Mouse (Mus musculus) CD4-positive, CD25-positive, alpha-beta regulatory T cell, adult 4 months (primary cell): ENCODE results near the gene Tmem91. TPM values are rescaled to one million over a fixed set of nuclear protein-coding genes. Genes with fewer than 3 reads are reported as not detected.

Experiments
- ATAC-seq: one replicate; pipeline ENCODE4 v1.8.0; 2017
- polyA plus RNA-seq, 2 experiments: library from polyadenylated mRNA; unstranded; fragments of 100-300 nt; shearing (Covaris generic); gene quantifications; one replicate each; pipeline ENCODE4 v1.2.1; 2017

Gene Tmem91
- polyA plus RNA-seq, 2 experiments from 2014 or later = 15.2 to 31.5 TPM

- no peak for ATAC-seq
These were observed 49.2 kb downstream of the Tmem91 start for GRCm38 (mm10) chr7:25625594-25626250.

DNA sequence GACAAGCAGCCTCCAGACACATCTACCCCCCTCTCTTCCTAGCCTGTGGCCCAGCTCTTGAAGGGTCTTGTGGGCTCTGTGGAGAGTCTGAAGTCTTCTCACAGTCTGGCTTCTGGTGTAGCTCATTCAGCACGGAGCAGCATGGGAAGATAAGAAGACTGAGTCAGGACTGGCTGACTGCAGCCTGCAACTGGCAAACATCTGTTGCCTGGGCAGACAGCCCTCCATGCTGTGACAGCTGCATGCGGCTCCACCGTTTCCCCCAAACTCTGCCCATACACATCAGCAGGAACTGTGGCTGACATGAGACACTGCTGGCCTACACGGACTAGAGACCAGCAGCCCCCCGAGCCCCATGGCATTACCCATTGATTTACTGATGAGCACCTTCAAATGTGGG lies 50.1 kb downstream of the Tmem91 start:
- ATAC-seq = no peak

DNA sequence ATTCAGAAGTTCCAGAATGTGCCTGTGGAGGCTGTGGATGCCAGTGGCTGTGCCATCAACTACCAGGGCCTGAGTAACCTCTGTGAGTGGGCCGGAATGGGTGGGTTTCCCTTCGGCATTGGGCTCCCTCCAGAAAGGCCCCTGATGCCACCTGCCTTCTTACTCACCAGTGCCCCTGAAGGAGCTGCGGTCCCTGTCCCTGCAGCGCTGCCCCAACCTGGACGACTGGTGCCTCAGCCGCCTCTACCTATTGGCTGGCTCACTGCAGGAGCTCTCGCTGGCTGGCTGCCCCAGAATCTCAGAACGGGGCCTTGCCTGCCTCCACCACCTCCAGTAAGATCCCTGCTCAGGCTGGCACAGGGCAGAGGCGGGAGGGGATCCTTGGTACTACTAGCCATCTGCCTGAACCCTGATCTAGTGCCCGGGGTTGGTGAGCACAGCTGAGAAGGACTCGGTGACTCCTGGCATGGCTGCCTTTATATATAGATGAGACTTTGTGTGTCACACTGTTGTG lies 51.1 kb downstream of the Tmem91 start:
- ATAC-seq = no peak

- no peak for ATAC-seq
These were observed 54.2 kb downstream of the Tmem91 start for GRCm38 (mm10) chr7:25620751-25621150.

DNA sequence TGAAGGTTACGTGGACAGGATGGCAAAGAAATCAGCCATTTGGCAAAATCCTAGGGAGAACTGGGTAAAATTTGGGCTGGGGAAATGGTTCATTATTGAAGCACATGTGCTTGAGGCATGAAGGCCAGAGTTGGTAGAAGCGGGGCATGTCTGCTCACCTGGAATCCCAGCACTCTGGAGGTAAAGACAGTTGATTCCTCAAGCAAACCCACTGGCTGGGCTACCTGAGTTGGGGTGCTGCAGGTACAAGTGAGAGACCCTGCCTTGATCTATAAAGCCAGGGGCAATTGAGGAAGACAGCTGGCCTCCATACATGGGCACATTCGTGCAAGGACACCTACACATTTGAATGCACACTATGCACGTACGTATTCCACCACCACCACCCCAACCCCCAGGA lies 54.9 kb downstream of the Tmem91 start:
- ATAC-seq = no peak

DNA sequence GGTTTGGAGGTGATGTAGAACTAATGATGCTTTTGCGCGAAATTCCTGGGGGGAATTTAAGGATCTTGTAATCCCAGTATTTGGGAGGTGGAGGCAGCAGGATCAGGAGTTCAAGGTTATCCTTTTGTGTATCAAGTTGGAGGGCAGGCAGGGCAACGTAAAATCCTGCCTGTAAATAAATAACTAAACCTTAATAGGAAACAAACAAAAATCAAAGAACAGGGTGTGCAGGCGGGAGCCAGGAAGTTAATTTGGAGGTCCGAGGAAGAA lies 55.3 kb downstream of the Tmem91 start:
- ATAC-seq = no peak

Other genes with a start within 250 kb of the Tmem91 start
- 1 to 10 TPM in 1 of 2 experiments, not detected in 1; 1.2 TPM for gene Ceacam1, start 197.6 kb downstream of the Tmem91 start, polyA plus RNA-seq
- gene Ceacam2, start 135.3 kb downstream of the Tmem91 start, polyA plus RNA-seq = not detected
- not detected for gene Erich4, start 59.3 kb downstream of the Tmem91 start, polyA plus RNA-seq
- 10 to 100 TPM; 44.2 to 66.2 TPM for gene Dmac2, start 55.8 kb downstream of the Tmem91 start, polyA plus RNA-seq
- gene B3gnt8, start 48.5 kb downstream of the Tmem91 start, polyA plus RNA-seq = under 1 TPM; 0.27 to 0.81 TPM
- gene Bckdha, start 16.2 kb downstream of the Tmem91 start, polyA plus RNA-seq = 10 to 100 TPM; 16.6 to 27.7 TPM
- gene Exosc5, start 16.0 kb downstream of the Tmem91 start, polyA plus RNA-seq = 100 to 1,000 TPM in 1 of 2 experiments, 10 to 100 TPM in 1; 97.0 to 157 TPM
- gene B9d2, start 5.6 kb upstream of the Tmem91 start, polyA plus RNA-seq = 10 to 100 TPM; 46.8 to 72.8 TPM
- 1 to 10 TPM; 6.9 to 9.7 TPM for gene Tgfb1, start 11.8 kb upstream of the Tmem91 start, polyA plus RNA-seq
- gene Ccdc97, start 43.9 kb upstream of the Tmem91 start, polyA plus RNA-seq = 10 to 100 TPM; 36.5 to 68.4 TPM
- gene Hnrnpul1, start 79.6 kb upstream of the Tmem91 start, polyA plus RNA-seq = 10 to 100 TPM; 40.5 to 57.0 TPM
- 10 to 100 TPM; 17.8 to 34.4 TPM for gene Axl, start 113.5 kb upstream of the Tmem91 start, polyA plus RNA-seq
- gene Cyp2s1, start 141.7 kb upstream of the Tmem91 start, polyA plus RNA-seq = 1 to 10 TPM; 2.1 to 3.0 TPM
- gene Cyp2b10, start 222.5 kb upstream of the Tmem91 start, polyA plus RNA-seq = not detected